Mouse (Mus musculus) MEL (cell line): ENCODE measurements around the gene Ap1g1. TPM values are rescaled to one million over a fixed set of nuclear protein-coding genes. Genes with fewer than 3 reads are reported as not detected.

ENCODE experiments used
- DNase-seq: peaks from one replicate; pipeline ENCODE4 v3.0.0; 2011; ENCODE audit warnings: low read depth, low spot score
- H3K27ac ChIP-seq: 2 replicates; pipeline ENCODE4 v1.5.1; 2012; ENCODE audit warnings: low read depth, mild to moderate bottlenecking, control low read depth, low read length, moderate library complexity; ENCODE audit not compliant: control insufficient read depth
- H3K27me3 ChIP-seq, 2 experiments: fragments of 150-350 bp in 1 of 2; sonication (generic) in 1 of 2; 2 replicates each; pipeline ENCODE4 v1.6.1; 2012; ENCODE audit warnings: low read length in 2 of 2, mild to moderate bottlenecking in 2 of 2, improper control_type of control experiment in 1 of 2, moderate library complexity in 1 of 2; ENCODE audit not compliant: insufficient read depth in 2 of 2, control insufficient read depth in 1 of 2
- H3K36me3 ChIP-seq, 2 experiments: 2 replicates each; pipeline ENCODE4 v1.6.1; 2012 to 2014; ENCODE audit warnings: low read length in 2 of 2, improper control_type of control experiment in 1 of 2, inconsistent platforms in 1 of 2, mild to moderate bottlenecking in 1 of 2; ENCODE audit not compliant: insufficient read depth in 2 of 2, control insufficient read depth in 1 of 2
- H3K4me1 ChIP-seq, 2 experiments: fragments of 150-350 bp in 1 of 2; sonication (generic) in 1 of 2; 2 replicates each; pipeline ENCODE4 v1.6.1; 2012; ENCODE audit warnings: low read length in 2 of 2, improper control_type of control experiment in 1 of 2, mild to moderate bottlenecking in 1 of 2; ENCODE audit not compliant: insufficient read depth in 2 of 2, control insufficient read depth in 1 of 2
- H3K4me3 ChIP-seq, 2 experiments: fragments of 150-350 bp in 1 of 2; sonication (generic) in 1 of 2; 2 replicates each; pipeline ENCODE4 v1.5.1; 2012; ENCODE audit warnings: low read depth in 2 of 2, low read length in 2 of 2, mild to moderate bottlenecking in 2 of 2, moderate library complexity in 2 of 2, control low read depth in 1 of 2, improper control_type of control experiment in 1 of 2; ENCODE audit not compliant: control insufficient read depth in 1 of 2, insufficient read depth in 1 of 2
- H3K79me2 ChIP-seq: 2 replicates; pipeline ENCODE4 v1.6.1; 2012; ENCODE audit warnings: mild to moderate bottlenecking, low read length, moderate library complexity; ENCODE audit not compliant: control insufficient read depth, poor library complexity, insufficient read depth
- H3K9ac ChIP-seq: 2 replicates; pipeline ENCODE4 v1.6.1; 2012; ENCODE audit warnings: low read depth, mild to moderate bottlenecking, control low read depth, low read length, moderate library complexity; ENCODE audit not compliant: control insufficient read depth, poor library complexity, severe bottlenecking
- H3K9me3 ChIP-seq: fragments of 150-350 bp; sonication (generic); replicated peaks from 2 replicates; pipeline ENCODE4 v1.6.1; 2012; ENCODE audit warnings: mild to moderate bottlenecking, low read length, improper control_type of control experiment, moderate library complexity; ENCODE audit not compliant: insufficient read depth
- BHLHE40 ChIP-seq: IDR thresholded peaks from 2 replicates; pipeline ENCODE4 v1.6.1; 2012; ENCODE audit warnings: low read depth, mild to moderate bottlenecking, inconsistent platforms, low read length, improper control_type of control experiment, borderline replicate concordance
- CHD1 ChIP-seq: IDR thresholded peaks from 2 replicates; pipeline ENCODE4 v1.6.1; 2012; ENCODE audit warnings: low read depth, mild to moderate bottlenecking, inconsistent platforms, low read length, improper control_type of control experiment
- CHD2 ChIP-seq: IDR thresholded peaks from 2 replicates; pipeline ENCODE4 v1.6.1; 2011; ENCODE audit warnings: low read length, improper control_type of control experiment
- CTCF ChIP-seq, 3 experiments: IDR thresholded peaks in 2 of 3; conservative IDR thresholded peaks in 1 of 3; 2 replicates each; pipeline ENCODE4 v1.5.1; 2011 to 2012; ENCODE audit warnings: low read length in 3 of 3, low read depth in 2 of 3, mild to moderate bottlenecking in 2 of 3, improper control_type of control experiment in 1 of 3, inconsistent platforms in 1 of 3, mixed read lengths in 1 of 3, moderate library complexity in 1 of 3; ENCODE audit not compliant: control insufficient read depth in 1 of 3, insufficient read depth in 1 of 3, poor library complexity in 1 of 3, severe bottlenecking in 1 of 3
- ETS1 ChIP-seq: IDR thresholded peaks from 2 replicates; pipeline ENCODE4 v1.6.1; 2012; ENCODE audit warnings: low read depth, mild to moderate bottlenecking, inconsistent platforms, low read length, improper control_type of control experiment, moderate library complexity
- JUND ChIP-seq: IDR thresholded peaks from 2 replicates; pipeline ENCODE4 v1.6.1; 2011; ENCODE audit warnings: low read depth, mild to moderate bottlenecking, improper control_type of control experiment, low read length
- KAT2A ChIP-seq: conservative IDR thresholded peaks from 2 replicates; pipeline ENCODE4 v1.6.1; 2012; ENCODE audit warnings: low read depth, low read length, improper control_type of control experiment, inconsistent platforms
- MAFK ChIP-seq: IDR thresholded peaks from 2 replicates; pipeline ENCODE4 v1.6.1; 2011; ENCODE audit warnings: low read depth, mild to moderate bottlenecking, low read length, improper control_type of control experiment, borderline replicate concordance
- MAX ChIP-seq: IDR thresholded peaks from 2 replicates; pipeline ENCODE4 v1.6.1; 2011; ENCODE audit warnings: low read length, improper control_type of control experiment
- MEF2A ChIP-seq: IDR thresholded peaks from 2 replicates; pipeline ENCODE4 v1.6.1; 2014; ENCODE audit warnings: low read depth, mild to moderate bottlenecking, inconsistent platforms, low read length, improper control_type of control experiment; ENCODE audit not compliant: poor library complexity, insufficient replicate concordance, severe bottlenecking; ENCODE audit errors: extremely low read depth
- POLR2AphosphoS2 ChIP-seq: IDR thresholded peaks from 2 replicates; pipeline ENCODE4 v1.6.1; 2011; ENCODE audit warnings: low read length, improper control_type of control experiment
- POLR2AphosphoS5 ChIP-seq: IDR thresholded peaks from 2 replicates; pipeline ENCODE4 v1.6.1; 2012; ENCODE audit warnings: low read depth, borderline replicate concordance, mild to moderate bottlenecking, inconsistent platforms, low read length, moderate library complexity, mixed read lengths
- RAD21 ChIP-seq: IDR thresholded peaks from 2 replicates; pipeline ENCODE4 v1.6.1; 2011; ENCODE audit warnings: mild to moderate bottlenecking, low read depth, low read length, improper control_type of control experiment
- SIN3A ChIP-seq: IDR thresholded peaks from 2 replicates; pipeline ENCODE4 v1.6.1; 2012; ENCODE audit warnings: low read length, improper control_type of control experiment, inconsistent platforms
- TBP ChIP-seq: IDR thresholded peaks from 2 replicates; pipeline ENCODE4 v1.8.0; 2011; ENCODE audit warnings: low read depth, low read length, improper control_type of control experiment
- TCF12 ChIP-seq: IDR thresholded peaks from 2 replicates; pipeline ENCODE4 v1.6.1; 2014; ENCODE audit warnings: low read depth, mild to moderate bottlenecking, inconsistent platforms, low read length, improper control_type of control experiment, moderate library complexity
- USF1 ChIP-seq: IDR thresholded peaks from 2 replicates; pipeline ENCODE4 v1.6.1; 2014; ENCODE audit warnings: low read depth, mild to moderate bottlenecking, inconsistent platforms, low read length, improper control_type of control experiment, moderate library complexity
- ZC3H11A ChIP-seq: IDR thresholded peaks from 2 replicates; pipeline ENCODE4 v1.6.1; 2012; ENCODE audit warnings: low read depth, mild to moderate bottlenecking, inconsistent platforms, low read length, improper control_type of control experiment
- polyA plus RNA-seq, 2 experiments: library from polyadenylated mRNA; stranded (reverse) in 1 of 2; unstranded in 1 of 2; fragments of >175 nt in 1 of 2; fragments of >200 nt in 1 of 2; gene quantifications; 2 replicates each; pipeline versions ENCODE4 v1.2.1 to v1.2.4; 2012; ENCODE audit warnings: low replicate concordance in 2 of 2, low read depth in 1 of 2; ENCODE audit not compliant: insufficient read length in 2 of 2, insufficient read depth in 1 of 2, missing spikeins in 1 of 2
- total RNA-seq: library from RNA; depleted of rRNA; stranded (reverse); fragments of 300-350 nt; gene quantifications from 2 replicates; pipeline ENCODE4 v1.2.3, GENCODE M21; 2012; rRNA removed

The Ap1g1 gene
- total and polyA plus RNA-seq, 3 experiments = 34.6 to 456 (median 46.6) TPM

- Histone ChIP-seq H3K4me3 (no peak overlapping the region), H3K9ac (no peak overlapping the region), H3K27ac (no peak overlapping the region), H3K27me3 (no peaks in the 10 kb centered on the region), H3K79me2 (no peaks in the 10 kb centered on the region), H3K4me1 (no peaks in the 10 kb centered on the region)
- DNase-seq = no peak
- TF ChIP-seq ETS1 = no peak
- TF ChIP-seq POLR2AphosphoS2 = no peak
- TF ChIP-seq POLR2AphosphoS5 = no peak
- TF ChIP-seq TBP = no peak
- TF ChIP-seq CTCF (IDR thresholded peaks at IDR 0.05 in 2 of 3, conservative IDR thresholded peaks at IDR 0.05 in 1 of 3; ENCODE audit: control insufficient read depth in 1 of 3, insufficient read depth in 1 of 3, low read depth in 2 of 3, low read length in 3 of 3, poor library complexity in 1 of 3, severe bottlenecking in 1 of 3) = no peak
- no peak for TF ChIP-seq KAT2A
- TF ChIP-seq CHD2 = no peak
- TF ChIP-seq BHLHE40 = no peak
- no peak for TF ChIP-seq MAX
- TF ChIP-seq MEF2A = no peak
- no peak for TF ChIP-seq JUND
- TF ChIP-seq TCF12 = no peak
- TF ChIP-seq ZC3H11A = no peak
- TF ChIP-seq SIN3A = no peak
- no peak for TF ChIP-seq MAFK
- no peak for TF ChIP-seq RAD21
- no peak for TF ChIP-seq CHD1
- TF ChIP-seq USF1 = no peak
- TF ChIP-seq, all 39 proteins: peak for 0
- Histone ChIP-seq H3K36me3 (no peaks in the 10 kb centered on the region; a peak in 1 of 4 replicates), H3K9me3 (no peaks in the 10 kb centered on the region)
Observed at GRCm38 (mm10) chr8:109907376-109907775, 129.0 kb downstream of the Ap1g1 start.

Other genes with a start within 250 kb of the Ap1g1 start
- 50.6 and 54.6 TPM in 2 replicates for gene Dhx38, start 212.7 kb upstream of the Ap1g1 start, total RNA-seq
- 10 to 100 TPM; 43.3 to 72.1 TPM for gene Dhx38, start 212.7 kb upstream of the Ap1g1 start, polyA plus RNA-seq
- 7.7 and 8.4 TPM in 2 replicates for gene Txnl4b, start 212.7 kb upstream of the Ap1g1 start, total RNA-seq
- gene Txnl4b, start 212.7 kb upstream of the Ap1g1 start, polyA plus RNA-seq = 1 to 10 TPM in 1 of 2 experiments, not detected in 1; 9.5 TPM
- 0.19 TPM in 1 of 2 replicates, not detected in the other for gene Hp, start 199.4 kb upstream of the Ap1g1 start, total RNA-seq
- under 1 TPM in 1 of 2 experiments, not detected in 1; 0.08 TPM for gene Hp, start 199.4 kb upstream of the Ap1g1 start, polyA plus RNA-seq
- gene Dhodh, start 169.9 kb upstream of the Ap1g1 start, total RNA-seq = 27.7 and 28.3 TPM in 2 replicates
- 10 to 100 TPM in 1 of 2 experiments, not detected in 1; 52.5 TPM for gene Dhodh, start 169.9 kb upstream of the Ap1g1 start, polyA plus RNA-seq
- 2.6 and 3.4 TPM in 2 replicates for gene Pkd1l3, start 164.0 kb upstream of the Ap1g1 start, total RNA-seq
- gene Pkd1l3, start 164.0 kb upstream of the Ap1g1 start, polyA plus RNA-seq = 1 to 10 TPM in 1 of 2 experiments, not detected in 1; 7.4 TPM
- gene Ist1, start 85.3 kb upstream of the Ap1g1 start, total RNA-seq = 30.2 and 33.1 TPM in 2 replicates
- gene Ist1, start 85.3 kb upstream of the Ap1g1 start, polyA plus RNA-seq = 100 to 1,000 TPM in 1 of 2 experiments, 10 to 100 TPM in 1; 50.4 to 126 TPM
- gene Zfp821, start 73.0 kb upstream of the Ap1g1 start, total RNA-seq = 5.2 and 5.5 TPM in 2 replicates
- 10 to 100 TPM in 1 of 2 experiments, not detected in 1; 10.1 TPM for gene Zfp821, start 73.0 kb upstream of the Ap1g1 start, polyA plus RNA-seq
- gene Atxn1l, start 40.8 kb upstream of the Ap1g1 start, total RNA-seq = 3.8 and 4.1 TPM in 2 replicates
- 1 to 10 TPM in 1 of 2 experiments, not detected in 1; 9.5 TPM for gene Atxn1l, start 40.8 kb upstream of the Ap1g1 start, polyA plus RNA-seq
- 1.7 and 2.1 TPM in 2 replicates for gene Phlpp2, start 90.0 kb downstream of the Ap1g1 start, total RNA-seq
- gene Phlpp2, start 90.0 kb downstream of the Ap1g1 start, polyA plus RNA-seq = 1 to 10 TPM in 1 of 2 experiments, not detected in 1; 5.9 TPM
- not detected in 2 replicates for gene Marveld3, start 183.6 kb downstream of the Ap1g1 start, total RNA-seq
- gene Marveld3, start 183.6 kb downstream of the Ap1g1 start, polyA plus RNA-seq = not detected
- gene Tat, start 211.9 kb downstream of the Ap1g1 start, total RNA-seq = not detected in 2 replicates
- not detected for gene Tat, start 211.9 kb downstream of the Ap1g1 start, polyA plus RNA-seq